Mouse (Mus musculus) liver, embryonic 11.5 days (tissue): ENCODE results near the gene Serinc3. TPM values are rescaled to one million over a fixed set of nuclear protein-coding genes. Genes with fewer than 3 reads are reported as not detected.

Source experiments
- ATAC-seq: fragments of 200-750 bp; cut with Nextera tagmentation; replicated peaks from 2 replicates; pipeline ENCODE4 v1.8.0; 2017; ENCODE audit warnings: moderate number of reproducible peaks, mild to moderate bottlenecking, moderate TSS enrichment, moderate library complexity; ENCODE audit not compliant: low FRiP score
- DNase-seq: peaks from one replicate; pipeline ENCODE4 v3.0.0-alpha.2; 2017; ENCODE audit warnings: low spot score
- H3K27ac ChIP-seq: fragments of 300-500 bp; sonication (generic); 2 replicates; pipeline ENCODE4 v1.5.1; 2014; ENCODE audit warnings: mild to moderate bottlenecking, low read depth, low read length, control low read depth
- H3K27me3 ChIP-seq: fragments of 300-500 bp; sonication (generic); replicated peaks from 2 replicates; pipeline ENCODE4 v1.6.1; 2014; ENCODE audit warnings: low read length, mixed read lengths; ENCODE audit not compliant: control insufficient read depth, insufficient read depth
- H3K36me3 ChIP-seq: fragments of 300-500 bp; sonication (generic); 2 replicates; pipeline ENCODE4 v1.6.1; 2014; ENCODE audit warnings: mild to moderate bottlenecking, low read length, moderate library complexity, mixed read lengths; ENCODE audit not compliant: control insufficient read depth, insufficient read depth
- H3K4me1 ChIP-seq: fragments of 300-500 bp; sonication (generic); replicated peaks from 2 replicates; pipeline ENCODE4 v1.6.1; 2014; ENCODE audit warnings: low read length, mixed read lengths; ENCODE audit not compliant: control insufficient read depth, insufficient read depth
- H3K4me2 ChIP-seq: fragments of 300-500 bp; sonication (generic); 2 replicates; pipeline ENCODE4 v1.6.1; 2014; ENCODE audit warnings: mild to moderate bottlenecking, control low read depth, moderate library complexity
- H3K4me3 ChIP-seq: fragments of 300-500 bp; sonication (generic); 2 replicates; pipeline ENCODE4 v1.5.1; 2014; ENCODE audit warnings: low read depth, low read length, control low read depth
- H3K9ac ChIP-seq: fragments of 300-500 bp; sonication (generic); 2 replicates; pipeline ENCODE4 v1.6.1; 2014; ENCODE audit warnings: low read depth, low read length, control low read depth
- H3K9me3 ChIP-seq: fragments of 300-500 bp; sonication (generic); 2 replicates; pipeline ENCODE4 v1.6.1; 2016; ENCODE audit warnings: low read length, inconsistent platforms, mixed read lengths; ENCODE audit not compliant: control insufficient read depth
- WGBS: fragments of 180-500 bp; shearing (Covaris S2); extraction: QIAGEN DNeasy Blood & Tissue Kit; methylation state at CpG from one replicate; pipeline ENCODE4 v1.1.7; 2014; 5-methylcytosine and 5-hydroxymethylcytosine counted together
- polyA plus RNA-seq: library from polyadenylated mRNA; unstranded; fragments of >200 nt; fragmentation: Nextera tagmentation; extraction: Ambion mirVana; gene quantifications from 2 replicates; pipeline ENCODE4 v1.2.1, GENCODE M21; 2014

Gene Serinc3
- polyA plus RNA-seq, 1 experiment from 2014 or later = 116 TPM

DNA sequence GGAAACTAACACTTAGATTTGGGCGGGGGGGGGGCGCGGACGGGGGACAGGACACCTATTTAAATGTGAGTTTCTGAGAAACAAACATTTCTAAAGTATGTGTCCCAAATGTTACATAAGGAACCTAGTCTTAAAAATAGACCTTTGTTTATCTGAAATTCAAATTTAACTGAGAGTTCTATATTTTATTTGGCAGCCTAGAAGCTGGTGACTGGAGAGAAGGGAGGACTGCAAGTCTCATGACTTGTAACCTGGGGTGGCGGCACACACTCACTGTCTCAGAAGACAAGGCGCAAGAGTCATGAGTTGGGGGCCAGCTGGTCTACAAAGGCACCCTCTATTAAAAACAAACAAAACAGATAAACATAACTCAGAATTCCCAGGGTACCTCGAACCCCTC, 43.9 kb downstream of the Serinc3 start:
- no peak overlapping the region for H3K27ac ChIP-seq
- no peak overlapping the region for H3K4me2 ChIP-seq
- H3K27me3 ChIP-seq = no peaks in the 10 kb centered on the region
- H3K4me1 ChIP-seq = peaks cover 18% of the 10 kb centered on the region
- no peak for DNase-seq
- H3K36me3 ChIP-seq = no peaks in the 10 kb centered on the region
- no peaks in the 10 kb centered on the region for H3K9me3 ChIP-seq
- H3K9ac ChIP-seq = no peak overlapping the region
- 85% methylated on average over 7 of the region's 7 CpGs for WGBS
- H3K4me3 ChIP-seq = no peak overlapping the region
- no peak for ATAC-seq

DNA sequence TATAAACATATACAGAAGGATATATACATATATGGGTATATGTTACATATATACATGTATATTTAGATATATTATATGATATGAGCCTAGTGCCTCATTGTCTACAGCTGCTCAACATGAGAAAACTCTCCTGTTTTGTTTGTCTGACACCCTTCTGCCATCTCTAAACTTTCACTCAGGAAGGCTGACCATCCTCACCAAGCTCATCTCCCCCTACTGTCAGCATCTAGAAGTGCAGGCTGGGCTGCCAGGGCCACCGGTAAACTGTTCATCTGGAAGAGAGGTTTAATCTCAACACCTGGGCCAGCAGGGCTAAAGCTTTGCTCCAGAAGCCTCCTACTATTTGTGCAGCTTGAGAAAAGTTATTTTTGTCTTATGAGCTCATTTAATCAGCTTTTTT, 45.7 kb downstream of the Serinc3 start:
- 3% methylated on average over 1 of the region's 1 CpGs for WGBS
- Histone ChIP-seq H3K9me3 (no peaks in the 10 kb centered on the region), H3K27me3 (no peaks in the 10 kb centered on the region), H3K4me3 (no peak overlapping the region), H3K27ac (no peak overlapping the region), H3K36me3 (no peaks in the 10 kb centered on the region), H3K4me1 (peaks cover 29% of the 10 kb centered on the region), H3K9ac (no peak overlapping the region), H3K4me2 (no peak overlapping the region)
- ATAC-seq = no peak
- peak; percentile 60 for DNase-seq

DNA sequence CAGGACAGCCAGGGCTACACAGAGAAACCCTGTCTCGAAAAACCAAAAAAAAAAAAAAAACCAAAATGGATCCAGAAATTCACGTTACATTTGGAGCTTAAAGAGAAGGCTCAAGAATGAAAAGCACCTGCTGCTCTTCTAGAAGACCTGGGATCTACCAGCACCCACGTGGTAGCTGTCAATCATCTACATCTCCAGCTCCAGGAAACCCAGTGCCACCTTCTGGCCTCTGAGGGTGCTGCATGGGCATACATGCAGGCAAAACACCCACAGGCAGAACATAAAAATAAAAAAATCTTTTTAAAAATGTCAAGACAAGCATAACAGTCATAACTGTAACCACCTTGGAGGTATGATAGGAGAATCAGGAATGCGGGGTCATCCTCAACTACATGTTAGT, 47.3 kb downstream of the Serinc3 start:
- H3K36me3 ChIP-seq = no peaks in the 10 kb centered on the region
- H3K9ac ChIP-seq = no peak overlapping the region
- H3K4me2 ChIP-seq = no peak overlapping the region
- H3K4me1 ChIP-seq = peaks cover 24% of the 10 kb centered on the region
- ATAC-seq (no peak), DNase-seq (no peak)
- no peak overlapping the region for H3K4me3 ChIP-seq
- WGBS = 55% methylated on average over 4 of the region's 4 CpGs
- H3K27ac ChIP-seq = no peak overlapping the region
- no peaks in the 10 kb centered on the region for H3K9me3 ChIP-seq
- no peaks in the 10 kb centered on the region for H3K27me3 ChIP-seq

DNA sequence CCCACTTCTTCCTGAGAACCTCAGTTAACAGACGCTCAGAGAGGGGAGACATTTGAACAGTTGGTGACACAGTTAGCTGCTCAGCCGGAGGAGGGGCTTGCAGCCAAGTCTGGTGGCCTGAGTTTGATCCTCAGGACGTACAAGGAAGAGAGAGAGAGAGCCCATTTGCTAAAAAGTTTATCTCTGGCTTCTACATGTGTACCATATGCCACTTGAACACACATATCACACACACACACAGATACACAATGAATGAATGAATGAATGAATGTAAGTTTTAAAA, 48.1 kb downstream of the Serinc3 start:
- Histone ChIP-seq H3K27ac (no peak overlapping the region; the same call in 1 of the 2 replicates), H3K9ac (no peak overlapping the region), H3K4me2 (no peak overlapping the region), H3K36me3 (no peaks in the 10 kb centered on the region), H3K27me3 (no peaks in the 10 kb centered on the region), H3K4me3 (no peak overlapping the region), H3K9me3 (no peaks in the 10 kb centered on the region), H3K4me1 (peaks cover 24% of the 10 kb centered on the region)
- no peak for DNase-seq
- WGBS = 53% methylated on average over 3 of the region's 3 CpGs
- no peak for ATAC-seq

DNA sequence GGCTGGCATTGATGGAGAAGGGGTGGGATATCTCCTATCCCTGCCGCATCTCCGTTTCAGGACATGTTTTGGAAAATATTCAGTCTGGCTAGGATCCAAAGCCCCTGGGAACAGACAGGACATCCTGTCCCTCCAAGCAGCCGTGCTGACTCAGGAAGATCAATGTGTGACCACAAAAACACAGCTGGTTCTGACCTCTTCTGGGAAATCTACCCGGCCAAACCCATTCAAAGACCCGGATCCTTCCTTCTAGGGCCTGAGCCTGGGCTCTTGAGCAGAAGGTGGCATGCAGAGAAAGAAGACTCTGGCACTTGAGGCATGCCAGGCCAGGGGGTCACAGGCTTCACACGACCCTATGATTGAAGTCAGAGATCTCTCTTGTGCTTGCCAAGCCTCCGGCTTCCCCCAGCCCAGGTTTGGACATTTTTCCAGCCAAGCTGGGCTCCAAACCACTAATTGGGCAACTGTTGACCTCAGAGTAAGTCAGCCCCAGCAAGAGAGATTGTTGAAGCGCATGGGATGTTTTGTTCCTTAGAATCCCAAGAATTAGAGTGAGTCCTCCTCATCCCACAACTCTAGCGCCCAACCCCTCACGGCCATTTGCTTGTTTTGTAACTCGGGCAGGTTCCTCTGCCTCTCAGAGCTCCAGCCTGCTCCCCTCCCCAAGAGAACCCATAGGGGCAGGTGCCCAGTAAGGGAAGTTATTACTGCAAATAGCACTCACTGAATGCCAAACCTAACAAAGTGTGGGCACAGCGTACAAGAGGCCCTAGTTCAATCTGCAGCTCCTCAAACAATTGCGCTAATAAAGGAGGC, 48.7 kb downstream of the Serinc3 start:
- WGBS = 66% methylated on average over 13 of the region's 13 CpGs
- Histone ChIP-seq H3K27me3 (no peaks in the 10 kb centered on the region), H3K4me2 (no peak overlapping the region), H3K9me3 (no peaks in the 10 kb centered on the region), H3K4me1 (peaks cover 21% of the 10 kb centered on the region), H3K36me3 (no peaks in the 10 kb centered on the region), H3K4me3 (no peak overlapping the region), H3K9ac (no peak overlapping the region), H3K27ac (peak overlapping the region; percentile 13; the same call in 1 of the 2 replicates)
- ATAC-seq (no peak), DNase-seq (no peak)

DNA sequence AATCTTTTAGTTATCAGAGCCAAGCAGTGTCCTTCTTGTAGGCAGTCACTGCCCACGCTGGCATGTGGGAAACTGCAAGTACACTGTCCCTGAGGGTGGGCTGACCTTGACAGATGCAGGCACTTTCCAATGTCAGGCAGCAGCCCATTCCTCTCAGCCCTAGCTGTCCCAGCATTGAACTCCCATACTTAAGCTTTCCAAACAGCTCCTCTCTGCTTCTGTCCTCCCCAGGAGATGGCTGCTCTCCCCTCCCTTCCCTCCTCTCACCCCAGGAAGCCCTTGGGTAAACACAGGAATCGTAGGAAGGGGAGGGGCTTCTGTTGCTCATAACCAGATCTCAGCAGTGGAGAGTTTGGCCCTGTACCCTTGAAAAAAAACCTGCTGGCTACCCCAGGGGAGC, 49.8 kb downstream of the Serinc3 start:
- 22% methylated on average over 2 of the region's 2 CpGs for WGBS
- Histone ChIP-seq H3K4me3 (no peak overlapping the region), H3K27ac (peak overlapping the region; percentile 19), H3K9me3 (no peaks in the 10 kb centered on the region), H3K4me1 (peaks cover 24% of the 10 kb centered on the region), H3K36me3 (no peaks in the 10 kb centered on the region), H3K9ac (no peak overlapping the region), H3K4me2 (no peak overlapping the region), H3K27me3 (no peaks in the 10 kb centered on the region)
- DNase-seq (no peak), ATAC-seq (no peak)

DNA sequence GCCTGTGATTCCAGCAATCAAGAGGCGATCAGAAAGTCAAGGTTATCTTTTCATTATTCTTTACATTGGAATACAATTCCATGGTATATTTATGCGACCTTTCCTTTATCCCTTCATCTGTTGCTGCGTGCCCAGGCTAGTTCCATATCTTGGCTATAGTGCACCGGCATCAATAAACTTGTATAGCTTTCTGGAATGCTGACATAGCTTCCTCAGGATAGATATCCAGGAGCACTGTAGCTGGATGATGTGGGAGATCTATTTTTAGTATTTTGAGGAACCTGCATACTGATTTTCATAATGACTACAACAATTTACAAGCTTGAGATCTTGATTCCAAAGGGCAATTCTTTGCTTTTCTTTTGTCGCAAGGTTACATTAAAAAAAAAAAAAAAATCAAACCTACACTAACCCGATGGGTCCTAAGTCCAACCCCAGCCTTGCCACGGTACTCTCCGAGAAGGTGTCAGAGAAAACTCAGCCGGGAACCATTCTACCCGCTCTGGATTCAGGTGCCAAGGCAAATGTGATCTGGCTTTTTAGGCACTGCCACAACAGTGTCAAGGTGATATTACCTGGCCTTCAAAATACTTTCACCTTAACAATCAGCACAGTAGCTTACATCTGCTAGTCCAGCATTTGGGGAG, 51.2 kb downstream of the Serinc3 start:
- no peaks in the 10 kb centered on the region for H3K36me3 ChIP-seq
- H3K4me2 ChIP-seq = no peak overlapping the region
- H3K9me3 ChIP-seq = no peaks in the 10 kb centered on the region
- no peak overlapping the region for H3K27ac ChIP-seq
- no peak overlapping the region for H3K4me3 ChIP-seq
- H3K27me3 ChIP-seq = no peaks in the 10 kb centered on the region
- peaks cover 24% of the 10 kb centered on the region for H3K4me1 ChIP-seq
- H3K9ac ChIP-seq = no peak overlapping the region
- no peak for DNase-seq
- WGBS = 84% methylated on average over 10 of the region's 10 CpGs
- ATAC-seq = no peak

DNA sequence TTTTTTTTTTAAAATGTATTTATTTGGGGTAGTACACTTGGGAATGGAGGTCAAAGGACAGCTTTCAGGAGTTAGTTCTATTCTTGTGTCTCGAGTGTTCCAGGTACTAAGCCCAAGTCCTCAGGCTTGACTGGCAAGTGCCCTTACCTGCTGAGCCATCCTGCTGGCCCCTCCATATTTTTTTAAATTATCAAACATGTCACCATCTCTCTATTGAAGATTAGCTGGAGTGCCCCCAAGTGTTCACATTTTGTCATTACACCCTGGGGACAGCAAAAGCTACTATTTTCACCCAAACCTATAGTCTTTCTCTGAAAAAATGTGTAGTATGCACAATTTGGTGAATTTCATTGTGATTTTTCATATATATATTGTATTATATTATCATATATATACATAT, 52.8 kb downstream of the Serinc3 start:
- H3K27me3 ChIP-seq = no peaks in the 10 kb centered on the region
- H3K4me2 ChIP-seq = no peak overlapping the region
- no peak overlapping the region for H3K4me3 ChIP-seq
- H3K36me3 ChIP-seq = no peaks in the 10 kb centered on the region
- peaks cover 13% of the 10 kb centered on the region for H3K4me1 ChIP-seq
- no peak overlapping the region for H3K9ac ChIP-seq
- ATAC-seq = no peak
- DNase-seq = no peak
- WGBS = 63% methylated on average over 1 of the region's 1 CpGs
- no peaks in the 10 kb centered on the region for H3K9me3 ChIP-seq
- H3K27ac ChIP-seq = no peak overlapping the region

DNA sequence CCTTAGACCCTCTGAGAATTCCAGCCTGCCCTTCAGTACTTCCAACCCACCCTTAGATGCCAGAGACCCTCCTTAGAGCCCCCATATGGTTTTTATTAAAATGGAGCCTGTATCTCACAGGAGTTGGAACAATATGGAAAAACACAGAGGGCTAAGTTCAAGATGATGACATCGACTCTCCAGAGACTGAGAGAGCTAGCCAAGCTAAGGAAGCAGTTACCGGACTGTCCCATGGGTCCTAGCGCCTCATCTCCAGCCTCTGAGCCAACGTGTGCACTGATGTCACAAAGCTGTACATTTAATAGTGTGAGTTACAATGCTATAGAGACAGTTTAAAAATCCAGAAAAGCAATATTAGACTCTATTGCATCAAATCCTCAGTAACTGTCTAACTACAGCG, 53.9 kb downstream of the Serinc3 start:
- Histone ChIP-seq H3K4me2 (no peak overlapping the region), H3K9me3 (no peaks in the 10 kb centered on the region), H3K27ac (no peak overlapping the region), H3K4me3 (no peak overlapping the region), H3K9ac (no peak overlapping the region), H3K27me3 (no peaks in the 10 kb centered on the region), H3K36me3 (no peaks in the 10 kb centered on the region), H3K4me1 (peaks cover 13% of the 10 kb centered on the region)
- ATAC-seq (no peak), DNase-seq (no peak)
- WGBS = 77% methylated on average over 5 of the region's 5 CpGs
